Mouse (Mus musculus): Measurements from ENCODE around the gene Hs2st1.

DNA sequence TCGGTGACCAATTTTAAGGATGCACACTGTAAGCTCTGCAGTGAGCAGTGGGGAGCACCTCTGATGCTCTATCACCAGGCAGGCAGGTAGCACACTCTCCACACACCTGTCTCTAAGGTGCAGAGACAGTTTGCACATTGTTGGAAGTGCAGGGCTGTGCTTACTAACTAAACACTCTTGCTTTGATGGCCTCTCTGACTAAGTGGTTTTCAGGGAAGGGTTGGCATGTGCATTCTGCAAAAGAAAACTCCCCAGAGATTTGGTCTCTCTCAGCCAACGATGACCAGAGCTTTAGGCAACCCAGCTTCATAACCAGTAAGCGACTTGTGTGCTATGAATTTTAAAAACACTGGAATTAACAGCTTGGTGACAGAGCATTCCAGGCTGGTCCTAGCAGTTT is 29.2 kb downstream of the Hs2st1 start:
- no peak for TF ChIP-seq POLR2A (IDR thresholded peaks at IDR 0.05; ENCODE audit: extremely low read depth, insufficient read depth, low read length)
- TF ChIP-seq CTCF (IDR thresholded peaks at IDR 0.05; ENCODE audit: low read depth, low read length) = no peak
